Mouse (Mus musculus) kidney, adult 2 months (tissue): ENCODE measurements around the gene Gm6034.

Experiments
- CTCF ChIP-seq: fragments of 200-500 bp; conservative IDR thresholded peaks from 2 replicates; pipeline ENCODE4 v1.5.1; 2011; ENCODE audit warnings: low read depth, mild to moderate bottlenecking, control low read depth, low read length, moderate library complexity, mixed read lengths; ENCODE audit not compliant: insufficient read depth, insufficient read length
- POLR2A ChIP-seq: fragments of 200-500 bp; IDR thresholded peaks from one replicate; pipeline ENCODE4 v1.6.1; 2011; ENCODE audit warnings: low read depth, low read length, control low read depth

GRCm38 (mm10) chr17:36028879-36029619, 13.7 kb upstream of the Gm6034 start:
- no peak for TF ChIP-seq CTCF
- TF ChIP-seq POLR2A: no peak
